Mouse (Mus musculus) forebrain, embryonic 16.5 days (tissue): Measurements from ENCODE around the gene Fam171a2. TPM values are rescaled to one million over a fixed set of nuclear protein-coding genes. Genes with fewer than 3 reads are reported as not detected.

Experiments
- ATAC-seq: fragments of 200-750 bp; cut with Nextera tagmentation; 2 replicates; pipeline ENCODE4 v1.8.0; 2017; ENCODE audit warnings: mild to moderate bottlenecking, moderate library complexity
- H3K27ac ChIP-seq: fragments of 300-500 bp; sonication (generic); 2 replicates; pipeline ENCODE4 v1.5.1; 2014; ENCODE audit warnings: low read length, control low read depth
- H3K27me3 ChIP-seq: fragments of 300-500 bp; sonication (generic); replicated peaks from 2 replicates; pipeline ENCODE4 v1.6.1; 2014; ENCODE audit warnings: low read length; ENCODE audit not compliant: control insufficient read depth, insufficient read depth
- H3K36me3 ChIP-seq: fragments of 300-500 bp; sonication (generic); 2 replicates; pipeline ENCODE4 v1.6.1; 2014; ENCODE audit not compliant: control insufficient read depth, insufficient read depth
- H3K4me1 ChIP-seq: fragments of 300-500 bp; sonication (generic); replicated peaks from 2 replicates; pipeline ENCODE4 v1.6.1; 2014; ENCODE audit warnings: low read length; ENCODE audit not compliant: control insufficient read depth, insufficient read depth
- H3K4me2 ChIP-seq: fragments of 300-500 bp; sonication (generic); 2 replicates; pipeline ENCODE4 v1.6.1; 2014; ENCODE audit warnings: mild to moderate bottlenecking, low read length, control low read depth
- H3K4me3 ChIP-seq: fragments of 300-500 bp; sonication (generic); replicated peaks from 2 replicates; pipeline ENCODE4 v1.5.1; 2014; ENCODE audit warnings: mild to moderate bottlenecking, low read length, control low read depth
- H3K9ac ChIP-seq: fragments of 300-500 bp; sonication (generic); replicated peaks from 2 replicates; pipeline ENCODE4 v1.6.1; 2014; ENCODE audit warnings: low read depth, low read length, control low read depth
- H3K9me3 ChIP-seq: fragments of 300-500 bp; sonication (generic); 2 replicates; pipeline ENCODE4 v1.6.1; 2016; ENCODE audit warnings: low read length; ENCODE audit not compliant: control insufficient read depth
- WGBS: fragments of 180-500 bp; shearing (Covaris S2); extraction: QIAGEN DNeasy Blood & Tissue Kit; methylation state at CpG from one replicate; pipeline ENCODE4 v1.1.7; 2014; 5-methylcytosine and 5-hydroxymethylcytosine counted together
- polyA plus RNA-seq: library from polyadenylated mRNA; unstranded; fragments of >200 nt; fragmentation: Nextera tagmentation; extraction: Ambion mirVana; gene quantifications from 2 replicates; pipeline ENCODE4 v1.2.1, GENCODE M21; 2015

Fam171a2 gene
- polyA plus RNA-seq, 1 experiment from 2014 or later, result 17.8 TPM

GRCm38 (mm10) chr11:102408888-102409794, 38.3 kb downstream of the Fam171a2 start:
- WGBS, result 40% methylated on average over 15 of the region's 15 CpGs
- Histone ChIP-seq H3K36me3 (no peaks in the 10 kb centered on the region), H3K27ac (no peak overlapping the region; the same call in 1 of the 2 replicates), H3K9ac (0 out of 2 replicates have a peak overlapping the region, but pooled peaks have one; percentile 9), H3K27me3 (no peaks in the 10 kb centered on the region), H3K4me3 (peak overlapping the region; percentile 56), H3K4me2 (peak overlapping the region; percentile 90), H3K9me3 (no peaks in the 10 kb centered on the region), H3K4me1 (peaks cover 31% of the 10 kb centered on the region)
- ATAC-seq, result no peak

- Histone ChIP-seq H3K4me2 (peak overlapping the region; percentile 90), H3K27ac (peak overlapping the region; percentile 71), H3K9ac (peak overlapping the region; percentile 9; the same call in 1 of the 2 replicates), H3K4me1 (peaks cover 31% of the 10 kb centered on the region), H3K36me3 (peaks cover 2% of the 10 kb centered on the region; the same call in 1 of the 2 replicates), H3K27me3 (no peaks in the 10 kb centered on the region), H3K4me3 (peak overlapping the region; percentile 56), H3K9me3 (no peaks in the 10 kb centered on the region)
- WGBS, result 0% methylated on average over 32 of the region's 32 CpGs
- ATAC-seq, result peak; percentile 96
These were observed 39.1 kb downstream of the Fam171a2 start for GRCm38 (mm10) chr11:102408344-102408876.

- Histone ChIP-seq H3K9ac (peak within 1 kb of the TSS; percentile 74), H3K9me3 (no peaks in the 10 kb centered on the region), H3K27me3 (no peaks in the 10 kb centered on the region), H3K4me3 (peak within 1 kb of the TSS; percentile 56), H3K27ac (peak within 1 kb of the TSS; percentile 71), H3K4me2 (peak within 1 kb of the TSS; percentile 90), H3K4me1 (peaks cover 31% of the 10 kb centered on the region), H3K36me3 (peaks cover 2% of the 10 kb centered on the region; the same call in 1 of the 2 replicates)
- 1% methylated on average over 19 of the region's 19 CpGs for WGBS
- no peak for ATAC-seq
These were observed 39.7 kb downstream of the Fam171a2 start, which contains the start of gene Slc25a39 for GRCm38 (mm10) chr11:102407834-102408215. Gene Slc25a39 (minus strand): TSS chr11:102407946.

GRCm38 (mm10) chr11:102406900-102407833, 40.3 kb downstream of the Fam171a2 start:
- Histone ChIP-seq H3K9me3 (no peaks in the 10 kb centered on the region), H3K4me1 (peaks cover 31% of the 10 kb centered on the region), H3K27ac (peak overlapping the region; percentile 71), H3K27me3 (no peaks in the 10 kb centered on the region), H3K4me3 (peak overlapping the region; percentile 56), H3K9ac (peak overlapping the region; percentile 74), H3K36me3 (peaks cover 7% of the 10 kb centered on the region), H3K4me2 (peak overlapping the region; percentile 90)
- peak; percentile 64 for ATAC-seq
- 0% methylated on average over 74 of the region's 85 CpGs for WGBS

- 9% methylated on average over 3 of the region's 3 CpGs for WGBS
- no peak overlapping the region for H3K27ac ChIP-seq
These were observed 41.1 kb downstream of the Fam171a2 start for GRCm38 (mm10) chr11:102406401-102406800.

GRCm38 (mm10) chr11:102405544-102406285, 41.8 kb downstream of the Fam171a2 start:
- H3K4me2 ChIP-seq, result no peak overlapping the region
- no peaks in the 10 kb centered on the region for H3K27me3 ChIP-seq
- peaks cover 29% of the 10 kb centered on the region for H3K4me1 ChIP-seq
- H3K4me3 ChIP-seq, result no peak overlapping the region
- 87% methylated on average over 11 of the region's 11 CpGs for WGBS
- peaks cover 14% of the 10 kb centered on the region for H3K36me3 ChIP-seq
- ATAC-seq, result no peak
- H3K9me3 ChIP-seq, result no peaks in the 10 kb centered on the region
- no peak overlapping the region for H3K9ac ChIP-seq
- no peak overlapping the region for H3K27ac ChIP-seq

More at GRCm38 (mm10) chr11:102406401-102406800, 41.1 kb downstream of the Fam171a2 start:
- H3K9me3 ChIP-seq, result no peaks in the 10 kb centered on the region
- H3K4me3 ChIP-seq, result peak overlapping the region; percentile 56
- H3K4me2 ChIP-seq, result peak overlapping the region; percentile 90
- no peak for ATAC-seq
- H3K27me3 ChIP-seq, result no peaks in the 10 kb centered on the region
- peak overlapping the region; percentile 74 for H3K9ac ChIP-seq
- peaks cover 12% of the 10 kb centered on the region for H3K36me3 ChIP-seq
- H3K4me1 ChIP-seq, result peaks cover 29% of the 10 kb centered on the region

GRCm38 (mm10) chr11:102404161-102405010, 43.1 kb downstream of the Fam171a2 start:
- WGBS, result 86% methylated on average over 18 of the region's 18 CpGs
- ATAC-seq, result no peak
- no peaks in the 10 kb centered on the region; the same call in 1 of the 2 replicates for H3K27me3 ChIP-seq
- no peak overlapping the region for H3K4me2 ChIP-seq
- H3K36me3 ChIP-seq, result peaks cover 16% of the 10 kb centered on the region
- H3K4me3 ChIP-seq, result no peak overlapping the region
- H3K9ac ChIP-seq, result no peak overlapping the region
- no peaks in the 10 kb centered on the region for H3K9me3 ChIP-seq
- no peak overlapping the region for H3K27ac ChIP-seq
- peaks cover 31% of the 10 kb centered on the region for H3K4me1 ChIP-seq

- 88% methylated on average over 11 of the region's 11 CpGs for WGBS
- H3K27me3 ChIP-seq, result no peaks in the 10 kb centered on the region; the same call in 1 of the 2 replicates
- no peak overlapping the region for H3K4me2 ChIP-seq
- no peak overlapping the region for H3K9ac ChIP-seq
- H3K4me1 ChIP-seq, result peaks cover 34% of the 10 kb centered on the region
- no peak for ATAC-seq
- H3K36me3 ChIP-seq, result peaks cover 17% of the 10 kb centered on the region
- no peaks in the 10 kb centered on the region for H3K9me3 ChIP-seq
- H3K27ac ChIP-seq, result no peak overlapping the region
- H3K4me3 ChIP-seq, result no peak overlapping the region
These were observed 43.8 kb downstream of the Fam171a2 start for GRCm38 (mm10) chr11:102403657-102404056.
